Mouse (Mus musculus): ENCODE results near the gene Cr1l.

The Cr1l gene

GRCm38 (mm10) chr1:195130953-195131674 lies at the start of gene Cr1l:
Gene Cr1l (minus strand): TSS chr1:195131586.
- peak; percentile 67 to 87 for DNase-seq (ENCODE audit: low spot score in 2 of 2)

GRCm38 (mm10) chr1:195175980-195176931 lies 44.9 kb upstream of the Cr1l start, which contains the start of gene Cr2:
Gene Cr2 (minus strand): TSS chr1:195176716.
- peak in 1 of 2 experiments; percentile 43 for DNase-seq (ENCODE audit: low spot score in 2 of 2)

GRCm38 (mm10) chr1:195164996-195165755 lies 33.8 kb upstream of the Cr1l start:
- DNase-seq (ENCODE audit: low spot score in 2 of 2), result no peak

GRCm38 (mm10) chr1:195132070-195132469 lies 684 bp upstream of the Cr1l start:
- no peak for DNase-seq (ENCODE audit: low spot score in 2 of 2)

GRCm38 (mm10) chr1:195131675-195132015 lies 259 bp upstream of the Cr1l start:
- no peak for DNase-seq (ENCODE audit: low spot score in 2 of 2)

- DNase-seq (ENCODE audit: low spot score in 2 of 2), result no peak
Measured at GRCm38 (mm10) chr1:195130479-195130878, 907 bp downstream of the Cr1l start.

- no peak for DNase-seq (ENCODE audit: low spot score in 2 of 2)
Measured at GRCm38 (mm10) chr1:195129867-195130266, 1.5 kb downstream of the Cr1l start.

- no peak for DNase-seq (ENCODE audit: low spot score in 2 of 2)
Measured at GRCm38 (mm10) chr1:195114414-195114813, 17.0 kb downstream of the Cr1l start.

GRCm38 (mm10) chr1:195113621-195114020 lies 17.8 kb downstream of the Cr1l start:
- DNase-seq (ENCODE audit: low spot score in 2 of 2), result no peak

GRCm38 (mm10) chr1:195100693-195101092 lies 30.7 kb downstream of the Cr1l start:
- no peak for DNase-seq (ENCODE audit: low spot score in 2 of 2)

GRCm38 (mm10) chr1:195098004-195098403 lies 33.4 kb downstream of the Cr1l start:
- no peak for DNase-seq (ENCODE audit: low spot score in 2 of 2)

- DNase-seq (ENCODE audit: low spot score in 2 of 2), result no peak
Measured at GRCm38 (mm10) chr1:195092220-195092720, 39.1 kb downstream of the Cr1l start, which contains the start of gene Cd46. Gene Cd46 (minus strand): TSS chr1:195092249.

- DNase-seq (ENCODE audit: low spot score in 2 of 2), result no peak
Measured at GRCm38 (mm10) chr1:195091699-195092219, 39.6 kb downstream of the Cr1l start.

- no peak for DNase-seq (ENCODE audit: low spot score in 2 of 2)
Measured at GRCm38 (mm10) chr1:195082142-195082541, 49.2 kb downstream of the Cr1l start.
